Mouse (Mus musculus): Measurements from ENCODE around the gene Cmah.

Cmah gene

DNA sequence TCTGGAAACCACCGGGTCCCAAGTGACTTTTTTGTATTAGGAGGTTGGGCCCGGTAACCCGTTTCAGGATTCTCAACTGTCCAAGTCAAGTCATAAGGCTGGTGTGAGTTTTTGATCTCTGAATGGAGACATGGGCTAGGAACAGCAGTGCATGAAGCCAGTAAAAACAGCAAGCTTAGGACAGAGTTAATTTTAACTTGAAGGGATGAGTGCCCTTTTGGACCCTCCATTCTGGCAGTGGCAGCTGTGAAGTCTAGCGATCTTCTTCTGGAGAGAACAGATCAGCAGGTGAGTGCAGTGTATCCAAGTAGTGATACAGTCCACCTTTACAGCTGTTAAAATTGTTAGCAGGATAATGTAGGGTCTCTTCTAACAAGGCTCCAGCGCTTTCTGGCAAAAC, at the start of gene Cmah:
TSS of gene Cmah (plus strand) at position 204 of the 400 bp plus-strand sequence.
- DNase-seq (ENCODE audit: low read depth) = no peak

DNA sequence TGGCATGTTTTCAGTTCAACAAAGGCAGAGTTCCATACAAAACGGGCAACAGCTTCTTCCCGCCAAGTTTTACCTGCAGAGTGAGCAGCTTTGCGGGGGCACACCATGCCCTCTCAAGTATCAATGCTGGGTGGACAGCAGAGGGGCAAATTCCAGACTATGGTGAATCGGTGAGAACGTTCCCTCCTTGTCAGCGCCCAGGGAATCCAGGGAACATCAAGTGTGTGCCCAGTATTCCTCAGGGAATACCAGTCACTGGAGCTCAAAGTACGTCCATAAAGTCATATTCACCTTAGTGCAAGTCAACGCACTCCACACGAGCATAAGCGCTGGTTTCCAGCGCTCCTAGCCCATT, 47.8 kb upstream of the Cmah start:
- DNase-seq (ENCODE audit: low read depth) = no peak

DNA sequence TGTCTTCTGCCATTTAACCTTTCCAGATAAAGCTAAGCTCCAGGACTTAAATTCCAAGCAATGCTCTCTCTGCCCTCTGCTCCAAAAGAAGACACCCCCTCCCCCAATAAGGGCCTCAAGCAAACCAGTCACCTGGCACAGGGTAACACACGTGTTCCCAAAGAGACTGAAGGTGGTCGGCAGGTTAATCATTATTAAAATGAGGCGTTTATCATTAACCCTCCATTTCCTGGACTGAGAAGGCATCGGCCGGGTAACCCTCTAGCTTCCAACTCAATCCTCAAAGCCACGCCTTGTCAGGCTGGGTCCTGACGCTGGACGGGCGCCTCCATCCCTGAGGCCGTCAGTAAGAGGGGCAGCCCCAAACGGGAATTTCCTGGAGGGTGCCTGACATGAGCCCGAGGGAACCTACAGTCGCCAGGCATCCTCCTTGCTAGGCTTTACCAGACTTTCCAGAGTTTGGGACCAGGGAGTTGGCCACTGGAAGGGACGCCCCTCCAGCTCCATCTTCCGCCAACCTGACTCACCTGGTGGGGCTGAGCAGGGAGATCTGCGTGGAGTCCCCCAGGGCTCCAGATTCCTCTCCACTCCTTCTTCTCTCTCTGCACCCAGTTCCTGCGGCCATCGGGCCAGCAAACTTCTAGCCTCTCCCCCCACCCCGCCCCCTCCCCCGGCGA, 47.3 kb upstream of the Cmah start:
- no peak for DNase-seq (ENCODE audit: low read depth)

GRCm38 (mm10) chr13:24280439-24281431, 46.5 kb upstream of the Cmah start, which contains the start of gene Carmil1:
Gene Carmil1 (minus strand): TSS chr13:24280795.
- peak; percentile 51 for DNase-seq (ENCODE audit: low read depth)

- DNase-seq (ENCODE audit: low read depth) = no peak
These were observed 39.8 kb upstream of the Cmah start for GRCm38 (mm10) chr13:24287381-24287780.

DNA sequence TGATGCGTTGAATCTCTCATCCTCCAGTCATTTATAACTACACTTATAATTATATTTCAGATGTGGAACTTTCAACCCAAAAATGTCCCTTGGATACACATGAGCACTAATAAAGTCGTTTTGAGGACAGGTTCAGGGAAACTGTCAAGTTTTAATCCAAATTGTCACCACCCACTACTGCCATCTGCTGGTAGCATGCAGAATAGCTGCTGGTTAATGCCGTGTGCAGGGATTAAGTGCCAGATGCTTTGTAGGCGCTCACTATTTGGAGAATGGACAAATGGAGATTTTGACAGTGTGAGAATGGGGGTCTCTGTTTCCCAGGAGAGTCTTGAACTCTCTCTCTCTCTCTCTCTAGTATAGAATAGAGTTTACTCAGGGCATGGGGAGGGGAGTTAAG, 30.0 kb upstream of the Cmah start:
- DNase-seq (ENCODE audit: low read depth) = peak; percentile 54

DNA sequence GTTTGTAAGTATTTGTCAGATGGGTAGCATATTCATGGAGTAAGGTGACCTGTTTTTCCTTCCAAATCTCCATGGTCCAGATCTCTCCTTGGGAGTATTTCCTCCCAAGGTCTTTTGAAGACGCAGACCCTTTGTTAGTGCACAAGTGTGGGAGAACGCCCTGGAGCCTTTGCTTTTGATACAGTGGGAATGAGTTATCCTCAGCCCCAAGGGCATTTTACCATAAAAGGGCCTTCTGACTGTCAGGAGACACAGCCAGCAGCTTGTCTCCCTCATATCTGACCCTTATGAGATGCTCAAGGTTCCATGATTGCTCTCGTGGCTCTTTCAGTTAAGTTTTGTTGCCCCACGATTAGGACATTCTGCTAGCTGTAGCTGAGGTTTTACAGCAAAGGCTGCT, 21.7 kb upstream of the Cmah start:
- no peak for DNase-seq (ENCODE audit: low read depth)

DNA sequence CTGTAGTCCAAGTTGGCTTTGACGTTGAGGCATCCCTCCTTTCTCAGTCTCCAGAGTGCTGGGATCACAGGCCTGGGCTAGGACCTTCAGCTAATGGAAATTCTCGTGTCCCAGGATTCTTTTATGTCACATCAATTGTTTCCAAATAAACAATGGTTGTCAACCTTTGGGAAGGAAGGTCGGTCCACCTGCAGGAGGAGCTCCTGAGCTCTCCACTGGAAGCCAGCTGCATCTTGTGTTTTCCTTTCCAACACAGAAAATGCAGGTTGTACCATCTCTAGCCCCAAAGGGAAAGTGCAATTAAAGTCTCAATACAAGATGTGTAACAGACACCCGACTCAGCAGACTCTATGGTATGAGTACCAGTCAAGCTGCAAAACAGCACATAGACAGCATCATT, 21.0 kb upstream of the Cmah start:
- DNase-seq (ENCODE audit: low read depth) = no peak

DNA sequence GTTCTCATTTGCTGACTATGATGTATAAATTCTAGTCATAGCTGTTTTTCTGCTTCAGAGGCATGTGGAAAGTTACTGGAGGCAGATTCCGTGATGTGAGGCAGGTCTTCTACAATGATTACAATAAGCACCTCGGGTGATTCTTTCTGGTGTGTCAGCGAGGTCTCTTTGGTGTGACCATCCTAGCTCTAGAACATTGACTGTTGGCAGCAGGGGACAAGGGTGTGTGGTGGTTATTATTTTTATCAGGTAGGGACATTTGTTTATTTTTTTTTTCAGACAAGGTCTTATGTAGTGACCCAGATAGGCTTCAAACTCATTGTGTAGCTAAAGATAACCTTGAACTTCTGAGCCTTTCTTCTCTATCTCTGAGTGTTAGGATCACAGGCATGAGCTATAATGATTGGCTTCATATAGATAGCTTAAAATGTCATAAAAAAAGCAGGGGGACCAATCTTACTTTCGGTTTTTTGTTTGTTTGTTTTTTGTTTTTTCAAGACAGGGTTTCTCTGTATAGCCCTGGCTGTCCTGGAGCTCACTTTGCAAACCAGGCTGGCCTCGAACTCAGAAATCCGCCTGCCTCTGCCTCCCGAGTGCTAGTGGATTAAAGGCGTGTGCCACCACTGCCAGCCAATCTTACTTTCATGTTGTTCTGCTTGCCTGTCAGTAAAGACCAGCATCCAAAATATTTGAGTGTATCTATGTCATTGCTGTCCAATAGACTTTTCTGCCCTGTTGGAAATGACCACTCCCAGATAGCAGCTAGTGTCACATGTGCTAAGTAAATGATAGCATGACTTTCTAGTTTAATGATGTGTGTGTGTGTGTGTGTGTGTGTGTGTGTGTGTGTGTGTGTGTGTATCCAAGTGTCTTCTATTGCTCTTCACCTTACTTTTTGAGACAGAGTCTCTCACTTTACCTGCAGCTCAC, 15.9 kb upstream of the Cmah start:
- no peak for DNase-seq (ENCODE audit: low read depth)

DNA sequence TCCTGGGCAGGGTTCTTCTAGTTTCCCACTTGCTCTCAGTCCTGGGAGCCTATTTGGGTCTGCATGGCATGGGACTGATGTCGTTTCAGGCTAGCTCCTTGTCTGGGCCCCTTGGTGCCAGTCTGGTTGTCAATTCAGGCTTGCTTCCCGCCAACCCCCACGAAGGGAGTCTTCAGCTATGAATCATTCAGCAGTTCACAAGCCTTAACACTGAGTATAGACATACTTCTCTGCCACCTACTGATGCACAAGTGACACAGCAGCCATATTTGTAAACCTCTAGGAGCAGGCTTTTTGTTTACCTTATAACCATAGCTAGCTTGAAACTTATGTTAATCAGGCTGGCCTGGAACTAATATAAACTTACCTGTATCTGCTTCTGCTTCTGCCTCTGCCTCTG, 10.6 kb upstream of the Cmah start:
- no peak for DNase-seq (ENCODE audit: low read depth)

DNA sequence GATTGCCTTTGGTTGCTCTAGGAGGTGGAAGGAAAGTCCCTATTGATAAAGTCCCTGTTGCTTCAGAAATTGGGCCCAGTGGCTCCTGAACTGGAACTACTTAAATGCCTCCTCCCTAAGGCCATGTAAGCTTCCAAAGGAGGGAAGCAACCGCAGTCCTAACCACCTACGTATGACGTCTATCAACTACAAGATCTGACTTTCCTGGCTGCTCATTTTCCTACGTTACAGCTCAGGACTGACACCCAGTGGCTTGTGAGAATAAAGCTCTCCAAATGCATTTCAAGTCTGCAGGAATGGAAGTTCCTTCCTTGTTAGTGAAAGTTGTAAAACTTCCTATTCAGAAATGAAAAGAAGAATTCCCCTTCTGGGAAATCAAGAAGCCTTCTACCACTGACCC, 8.6 kb upstream of the Cmah start:
- DNase-seq (ENCODE audit: low read depth) = peak; percentile 36

DNA sequence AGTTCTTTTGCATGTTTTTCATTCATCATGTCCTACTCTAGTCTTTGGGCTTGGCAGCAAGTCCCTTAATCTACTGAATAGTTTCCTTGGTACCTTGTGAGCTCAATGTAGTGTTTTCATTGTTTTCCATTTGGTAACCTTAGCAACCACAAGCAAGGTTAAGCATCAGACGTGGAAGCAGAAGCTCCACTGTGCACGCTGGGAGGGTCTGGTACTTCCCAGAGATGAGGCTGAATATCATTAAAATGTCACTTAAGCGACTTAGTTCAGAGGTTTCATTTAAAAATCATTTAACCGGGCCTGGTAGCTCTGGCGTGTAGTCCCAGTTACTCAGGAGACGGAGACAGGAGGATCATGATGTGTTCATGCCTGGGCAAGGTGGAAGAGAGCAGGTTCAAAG, 5.9 kb upstream of the Cmah start:
- DNase-seq (ENCODE audit: low read depth) = no peak

- no peak for DNase-seq (ENCODE audit: low read depth)
These were observed 1.0 kb downstream of the Cmah start for GRCm38 (mm10) chr13:24328036-24328817.

GRCm38 (mm10) chr13:24330128-24330527, 2.9 kb downstream of the Cmah start:
- no peak for DNase-seq (ENCODE audit: low read depth)

GRCm38 (mm10) chr13:24330836-24331523, 3.8 kb downstream of the Cmah start:
- no peak for DNase-seq (ENCODE audit: low read depth)

- DNase-seq (ENCODE audit: low read depth) = no peak
These were observed 5.3 kb downstream of the Cmah start for GRCm38 (mm10) chr13:24332537-24332936.

- no peak for DNase-seq (ENCODE audit: low read depth)
These were observed 9.6 kb downstream of the Cmah start for GRCm38 (mm10) chr13:24336818-24337217.

GRCm38 (mm10) chr13:24337874-24338273, 10.7 kb downstream of the Cmah start:
- DNase-seq (ENCODE audit: low read depth) = peak; percentile 37

DNA sequence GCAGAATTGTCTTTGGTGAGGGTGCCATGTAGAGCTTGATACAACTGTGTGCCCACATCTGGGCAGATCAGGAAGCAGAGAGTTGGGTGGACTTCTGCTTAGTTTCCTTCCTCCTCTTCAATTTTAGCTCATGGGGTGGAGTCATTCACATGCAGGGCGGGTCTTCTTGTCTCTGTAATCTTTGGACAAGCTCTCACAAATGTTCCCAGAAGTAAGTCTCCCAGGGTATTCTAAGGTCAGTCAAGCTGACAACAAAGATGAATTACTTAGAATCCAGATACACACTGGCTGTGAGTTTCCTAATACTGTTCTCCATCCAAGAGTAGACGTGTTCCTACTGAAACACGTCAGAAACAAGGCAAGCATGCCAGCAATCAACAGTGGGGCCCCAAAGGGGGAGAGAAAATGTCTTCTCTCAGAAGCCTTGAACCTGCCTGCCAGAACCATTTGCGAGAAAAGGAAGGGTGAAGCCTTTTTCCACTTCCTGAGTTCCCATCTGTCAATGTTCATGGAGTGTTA, 11.2 kb downstream of the Cmah start:
- DNase-seq (ENCODE audit: low read depth) = peak; percentile 30

DNA sequence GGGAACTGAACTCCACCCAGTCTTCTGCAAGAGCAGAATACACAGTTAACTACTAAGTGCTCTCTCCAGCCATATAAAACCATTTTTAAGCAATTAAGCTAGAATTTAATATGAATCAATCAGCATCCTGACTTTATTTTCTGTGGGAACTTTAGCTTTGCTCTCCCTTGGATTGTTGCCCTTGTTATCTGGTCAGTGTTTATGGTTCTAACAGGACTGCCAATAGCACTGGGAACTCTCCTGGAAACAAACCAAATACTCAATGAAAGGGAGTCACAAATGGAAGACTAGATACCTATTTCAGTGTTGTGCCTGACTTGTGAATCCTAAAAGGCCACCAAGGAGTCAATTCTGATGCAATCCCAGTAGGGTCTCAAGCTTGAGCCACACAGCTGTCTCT, 12.7 kb downstream of the Cmah start:
- DNase-seq (ENCODE audit: low read depth) = no peak
